Mouse (Mus musculus): ENCODE measurements around the gene Fdx1.

Gene Fdx1

DNA sequence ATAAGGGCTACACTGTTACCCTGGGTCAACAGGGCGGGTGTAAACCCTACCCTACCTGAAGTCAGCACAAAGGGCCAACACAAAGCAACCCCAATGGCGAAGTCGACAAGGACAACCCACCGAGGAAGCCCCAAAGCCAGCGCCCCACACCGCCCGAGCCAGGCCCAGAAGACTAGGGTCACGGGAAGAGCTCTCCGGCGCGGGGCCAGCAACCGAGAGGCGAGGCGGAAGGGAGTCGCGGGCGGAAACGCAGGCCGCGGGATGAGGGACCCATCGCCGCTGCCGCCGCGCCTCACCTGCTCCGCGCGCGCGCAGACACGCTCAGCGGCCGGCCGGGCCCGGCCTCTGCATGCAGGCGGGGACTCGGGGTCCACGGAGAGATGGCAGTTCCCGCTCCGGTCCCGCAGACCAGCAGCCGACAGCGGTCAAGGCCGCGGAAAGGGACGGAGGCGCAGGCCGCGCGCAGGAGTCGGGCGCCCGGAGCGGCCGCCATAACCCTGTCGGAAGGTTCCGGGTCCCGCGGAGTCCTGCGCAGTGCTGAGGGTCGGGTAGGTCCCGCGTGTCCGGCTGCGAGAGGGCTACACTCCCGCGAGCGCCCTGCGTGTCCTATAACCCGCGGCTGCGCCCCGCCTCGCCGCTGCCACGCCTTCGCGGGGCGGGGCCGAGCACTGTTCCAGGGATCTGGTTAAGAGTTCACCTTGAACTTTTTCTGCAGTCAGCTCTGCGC is at the start of gene Fdx1:
Fdx1 (minus strand) TSS at position 582 of the 727 bp plus-strand sequence.
- peak; percentile 82 to 84 for DNase-seq

DNA sequence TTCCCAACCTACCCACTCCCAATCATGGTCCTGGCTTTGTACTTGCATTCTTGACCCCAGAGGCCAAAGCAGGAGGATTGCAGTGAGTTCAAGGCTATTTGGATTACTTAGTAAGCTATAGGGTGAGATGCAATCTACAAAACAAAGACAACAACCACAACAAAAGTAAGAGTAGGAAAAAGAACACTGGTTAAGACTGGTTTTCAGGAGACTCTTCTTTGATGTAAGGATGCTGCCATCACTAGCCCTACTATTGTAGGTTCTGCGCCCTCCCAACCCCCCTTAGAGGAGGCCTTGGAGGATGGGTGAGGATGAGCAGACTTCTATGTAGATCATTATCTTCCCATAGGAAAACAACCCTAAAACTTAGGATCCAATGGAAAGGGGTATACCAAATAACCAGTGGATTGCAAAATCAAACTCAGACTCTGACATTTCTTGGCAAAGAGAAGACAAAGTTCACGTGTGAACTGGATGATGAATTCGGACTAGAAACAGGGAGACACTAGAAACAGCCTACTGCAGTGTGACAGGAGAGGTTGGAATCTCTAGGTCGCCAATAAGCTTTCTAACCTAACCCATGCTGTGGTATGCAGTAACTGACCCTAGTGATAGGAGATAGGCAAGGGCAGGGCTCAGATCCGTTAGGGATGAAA is 49.6 kb upstream of the Fdx1 start:
- no peak for DNase-seq

DNA sequence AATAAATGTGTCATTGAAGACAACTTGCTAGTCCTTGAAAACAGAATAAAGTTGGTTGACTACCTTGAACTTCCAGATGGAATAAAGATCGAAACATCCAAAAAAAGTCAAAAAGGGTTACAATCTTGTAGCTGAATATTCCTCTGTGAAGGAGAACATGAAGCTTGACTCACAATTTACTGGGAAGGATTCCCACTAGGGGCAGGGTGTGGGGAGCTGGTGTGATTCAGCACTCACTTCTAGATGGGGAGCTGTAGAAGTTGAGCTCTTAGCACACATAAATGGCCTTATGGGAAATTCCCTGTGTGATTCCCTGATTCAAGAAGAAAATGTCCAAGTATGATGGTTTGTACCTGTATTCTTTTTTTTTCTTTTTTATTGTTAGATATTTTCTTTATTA is 49.0 kb upstream of the Fdx1 start:
- DNase-seq = no peak

DNA sequence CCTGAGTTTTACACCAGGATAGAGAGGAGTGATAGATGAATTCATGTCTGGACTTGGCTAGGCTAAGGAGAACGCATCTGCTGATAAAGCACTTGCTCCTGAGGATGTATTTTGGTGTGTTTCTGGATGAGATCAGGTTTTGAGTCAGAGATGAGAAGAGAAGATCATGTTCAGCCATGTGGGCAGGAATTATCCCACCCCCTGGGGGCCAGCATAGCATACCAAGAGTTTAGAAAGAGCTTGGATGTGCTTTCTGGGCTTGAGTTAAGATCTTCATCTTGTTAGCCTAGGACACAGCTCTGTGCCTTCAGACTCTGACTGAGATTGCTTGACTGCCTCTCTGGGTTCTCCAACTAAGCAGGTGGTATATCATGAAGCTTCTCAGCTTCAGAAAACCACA is 45.2 kb upstream of the Fdx1 start:
- no peak for DNase-seq

DNA sequence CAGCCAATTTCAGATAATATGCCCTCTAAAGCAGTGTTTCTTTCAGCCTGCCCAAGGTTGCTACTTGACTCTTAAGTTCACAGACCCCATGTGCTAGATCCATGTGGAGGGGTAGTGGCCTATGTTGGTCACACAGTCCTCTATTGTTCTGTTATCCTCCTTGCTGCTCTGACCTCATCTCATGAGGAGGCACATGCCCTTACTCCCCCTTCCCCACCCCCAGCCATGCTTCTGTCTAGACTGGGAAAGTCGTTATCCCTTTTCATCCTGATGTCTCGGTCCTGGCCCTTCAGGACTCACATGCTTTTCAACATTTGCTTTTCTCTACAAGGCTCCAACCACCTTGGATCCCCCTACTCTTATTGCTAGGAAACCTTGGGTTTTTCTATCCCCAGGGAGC is 44.0 kb upstream of the Fdx1 start:
- DNase-seq = no peak

DNA sequence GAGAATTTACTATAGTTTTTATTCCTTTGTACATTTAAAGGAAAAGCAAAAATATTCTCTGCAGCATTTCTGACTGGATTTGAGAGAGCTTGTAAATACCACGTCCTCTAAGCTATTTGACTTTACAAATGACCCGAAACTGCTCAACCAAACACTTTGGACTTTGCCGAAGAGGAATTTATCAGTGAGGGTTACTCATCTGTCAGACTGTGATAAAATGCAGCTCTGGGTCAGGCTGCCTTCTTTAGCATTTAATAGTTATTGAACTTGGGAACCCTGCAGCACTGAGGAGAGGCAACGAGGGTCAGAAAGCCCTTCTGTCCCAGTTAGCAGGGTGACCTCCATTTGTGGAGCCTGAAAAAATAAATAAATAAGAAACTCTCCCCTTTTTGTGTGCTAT is 40.1 kb upstream of the Fdx1 start:
- DNase-seq = no peak

DNA sequence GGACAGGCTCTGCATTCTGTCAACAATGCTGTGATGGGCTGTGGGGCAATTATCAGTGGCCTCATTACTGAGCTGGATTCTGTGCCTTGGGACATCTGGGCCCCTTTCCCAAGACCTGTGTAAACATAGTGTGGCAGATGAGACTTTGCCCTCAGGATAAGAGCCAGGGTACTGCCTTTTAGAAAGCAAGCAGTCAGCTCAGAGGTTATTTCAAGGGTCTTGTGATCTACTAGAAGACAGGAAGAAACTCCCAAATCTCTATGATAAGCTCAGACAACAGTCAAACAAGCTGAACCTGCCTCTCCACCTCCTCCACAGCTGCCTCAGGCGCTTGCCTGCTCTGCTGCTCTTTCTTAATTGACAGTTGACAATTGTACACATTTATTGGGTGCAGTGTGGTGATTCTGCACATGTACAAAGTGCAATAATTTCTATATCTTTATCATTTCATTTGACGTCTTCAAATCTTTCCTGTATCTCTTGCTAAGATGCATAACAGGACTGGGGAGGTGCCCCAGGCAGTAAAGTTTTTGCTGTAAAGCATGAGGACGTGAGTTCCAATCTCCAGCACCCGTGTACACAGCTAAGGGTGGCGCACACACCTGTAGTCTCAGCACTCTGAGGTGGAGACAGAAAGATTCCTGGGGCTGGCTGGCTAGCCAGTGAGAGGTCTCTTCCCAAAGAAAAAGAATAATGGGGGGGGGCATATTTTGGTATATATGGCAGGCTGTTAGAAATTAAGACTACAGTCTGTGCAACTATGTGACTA is 32.2 kb upstream of the Fdx1 start:
- DNase-seq = no peak

DNA sequence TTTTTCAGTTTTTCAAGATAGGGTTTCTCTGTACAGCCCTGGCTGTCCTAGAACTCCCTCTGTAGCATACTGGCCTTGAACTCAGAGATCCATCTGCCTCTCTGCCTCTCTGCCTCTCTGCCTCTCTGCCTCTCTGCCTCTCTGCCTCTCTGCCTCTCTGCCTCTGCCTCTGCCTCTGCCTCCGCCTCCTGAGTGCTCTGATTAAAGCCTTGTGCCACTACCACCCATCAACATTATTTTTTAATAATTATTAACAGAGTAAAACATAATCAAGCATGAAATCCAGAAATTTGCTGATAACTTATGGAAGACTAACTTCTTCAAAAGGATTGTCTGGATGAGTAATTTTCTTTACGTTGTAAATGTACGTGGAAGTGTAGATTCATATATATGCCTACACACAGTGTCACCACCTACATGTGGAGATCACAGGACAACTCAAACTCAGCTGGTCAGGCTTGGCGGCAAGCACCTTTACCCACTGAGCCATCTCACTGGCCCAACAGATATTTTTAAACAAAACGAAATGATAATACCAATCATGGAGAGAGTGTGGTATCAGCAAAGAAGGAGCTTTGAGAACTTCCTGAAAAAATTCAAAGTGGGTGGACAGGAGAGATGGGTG is 31.4 kb upstream of the Fdx1 start:
- DNase-seq = no peak

DNA sequence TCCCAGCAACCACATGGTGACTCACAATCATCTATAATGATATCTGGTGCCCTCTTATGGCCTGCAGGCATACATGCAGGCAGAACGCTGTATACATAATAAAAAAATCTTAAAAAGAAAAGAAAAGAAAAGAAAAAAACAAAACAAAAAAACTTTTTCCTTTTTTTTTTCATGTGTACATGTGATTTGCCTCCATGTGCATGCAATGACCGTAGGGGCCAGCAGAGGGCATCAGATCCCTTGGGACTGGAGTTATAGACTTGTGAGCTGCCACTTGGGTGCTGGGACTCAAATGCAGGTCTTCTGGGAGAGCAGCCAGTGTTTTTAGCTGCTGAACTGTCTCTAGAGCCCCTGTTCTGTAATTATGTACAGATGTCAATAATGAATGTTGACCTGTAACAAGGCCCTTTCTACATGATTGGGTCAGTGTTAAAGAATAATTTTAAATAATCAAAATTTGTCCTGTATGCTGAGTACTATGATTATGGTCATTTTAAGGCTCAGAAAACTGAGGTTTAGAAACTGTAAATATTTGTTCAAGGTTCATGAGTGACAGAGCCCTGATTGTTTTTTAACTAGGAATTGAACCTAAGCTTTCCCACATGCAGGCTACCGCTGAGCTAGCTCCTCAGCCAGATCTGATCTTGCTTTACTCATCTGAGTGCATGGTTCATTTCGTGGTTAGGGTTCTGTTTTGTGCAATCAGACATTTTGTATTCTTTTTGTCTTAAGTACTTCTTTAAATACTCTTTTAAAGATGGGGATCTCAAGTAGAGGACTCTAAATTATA is 30.3 kb upstream of the Fdx1 start:
- peak; percentile 31 to 35 for DNase-seq

DNA sequence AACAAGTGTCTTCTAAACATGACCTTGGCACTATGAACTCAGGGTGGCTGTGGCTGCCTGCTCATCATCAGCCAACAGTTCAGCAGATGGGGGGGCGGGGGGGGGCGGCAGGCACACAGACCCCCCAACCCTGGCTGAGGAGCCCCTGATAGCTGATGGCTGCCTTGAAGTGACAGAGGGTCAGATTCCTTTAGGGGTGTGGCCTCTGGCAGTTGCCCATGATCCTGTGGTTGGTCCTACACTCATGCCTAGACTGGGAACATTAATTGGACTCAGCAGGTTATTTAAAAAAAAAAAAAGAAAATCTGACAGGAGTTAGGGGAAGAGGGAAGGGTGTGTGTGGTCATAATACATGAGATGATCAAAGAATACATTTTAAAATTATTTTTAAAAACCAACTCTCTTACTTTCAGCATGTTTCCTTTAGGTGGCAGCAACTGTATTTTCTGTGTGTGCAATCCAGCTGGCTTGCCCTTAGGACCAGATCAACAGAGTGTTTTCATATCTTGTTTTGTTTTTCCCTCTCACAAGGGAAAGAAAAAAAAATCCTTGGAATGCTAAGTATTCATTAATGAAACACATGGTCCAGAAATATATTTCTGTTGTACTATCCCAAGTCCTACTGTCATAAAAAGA is 28.0 kb upstream of the Fdx1 start:
- DNase-seq = no peak

DNA sequence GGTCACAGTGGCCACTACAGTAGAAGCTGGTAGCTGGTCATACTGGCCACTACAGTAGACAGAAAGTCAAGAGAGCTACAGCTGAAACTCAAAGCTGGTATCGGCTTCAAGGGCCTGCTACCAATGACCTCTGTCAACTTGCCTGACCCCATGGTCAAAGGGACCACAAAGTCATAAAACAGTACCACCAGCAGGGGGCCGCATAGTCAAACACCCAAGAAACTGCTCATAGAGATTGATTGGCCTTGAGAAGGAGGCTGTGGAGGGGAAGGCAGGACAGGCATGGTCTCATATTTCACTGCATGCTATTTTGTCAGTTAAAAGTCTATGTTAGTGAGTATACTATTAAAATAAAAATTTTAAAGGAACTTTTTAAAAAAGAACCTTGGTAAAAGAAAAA is 27.5 kb upstream of the Fdx1 start:
- peak; percentile 20 to 37 for DNase-seq

DNA sequence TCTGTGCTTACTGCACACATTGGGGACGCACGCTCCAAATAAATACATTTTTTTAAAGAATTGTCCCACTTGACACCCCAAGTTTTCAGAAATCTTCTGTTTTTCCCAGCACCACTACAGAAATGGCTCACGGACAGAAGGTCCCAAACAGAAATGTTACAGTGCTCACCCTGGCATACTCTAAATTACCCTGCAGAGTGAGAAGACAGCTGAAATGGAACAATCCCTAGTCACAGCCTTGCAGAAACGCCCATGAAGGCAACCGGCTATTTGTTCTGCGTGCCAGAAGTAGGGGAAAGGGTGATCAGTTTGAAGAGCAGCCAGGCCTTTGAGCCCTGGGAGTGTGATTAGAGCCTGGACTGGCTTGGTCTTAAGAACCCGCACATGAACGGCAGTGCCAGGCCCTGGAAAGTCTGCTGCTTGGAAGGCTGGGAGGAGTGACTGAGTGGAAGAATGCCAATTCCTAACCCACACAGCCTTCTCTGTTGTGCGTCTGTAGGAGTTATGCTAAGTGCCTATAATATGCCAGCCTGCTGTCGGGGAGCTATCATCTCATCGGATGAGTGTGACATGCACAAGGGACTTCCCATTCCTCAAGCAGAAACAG is 22.2 kb upstream of the Fdx1 start:
- peak; percentile 54 to 65 for DNase-seq

DNA sequence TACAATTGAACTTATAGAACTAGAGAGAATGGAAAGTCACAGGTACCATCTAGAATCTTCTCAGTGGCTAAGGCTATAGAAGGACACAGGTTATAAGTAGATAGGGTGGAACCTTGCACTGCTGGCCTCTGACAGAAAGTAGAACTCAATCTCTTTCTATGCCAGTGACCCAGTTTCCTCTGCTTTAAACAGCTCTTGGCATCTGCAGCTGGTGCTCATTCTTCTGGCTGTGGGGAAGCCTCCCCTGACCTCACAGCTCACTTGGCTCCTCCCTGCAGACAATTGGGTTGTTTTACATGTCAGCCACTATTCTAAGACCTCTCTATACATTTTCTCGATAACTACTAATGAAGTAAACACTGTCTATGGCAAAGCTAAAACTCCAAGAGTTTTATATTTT is 17.8 kb upstream of the Fdx1 start:
- DNase-seq = no peak

DNA sequence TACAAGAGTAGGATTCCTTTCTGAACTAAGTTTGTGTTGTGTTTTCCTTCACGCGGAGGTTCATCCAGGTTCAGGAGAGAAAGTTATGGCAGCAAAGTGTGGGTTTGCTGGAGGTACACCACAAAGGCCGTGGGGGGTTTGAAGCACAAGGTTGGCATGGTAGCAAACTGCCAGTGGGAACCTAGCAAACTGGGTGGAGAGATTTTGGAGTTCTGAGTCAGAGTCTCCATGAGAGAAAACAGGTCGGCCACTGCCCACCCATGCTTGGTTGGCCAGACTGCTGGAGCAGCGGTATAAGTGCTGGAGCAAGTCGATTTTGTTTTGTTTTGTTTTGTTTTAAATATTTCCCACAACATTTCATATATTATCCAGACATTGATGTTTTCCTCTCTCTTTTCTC is 15.9 kb upstream of the Fdx1 start:
- DNase-seq = no peak

DNA sequence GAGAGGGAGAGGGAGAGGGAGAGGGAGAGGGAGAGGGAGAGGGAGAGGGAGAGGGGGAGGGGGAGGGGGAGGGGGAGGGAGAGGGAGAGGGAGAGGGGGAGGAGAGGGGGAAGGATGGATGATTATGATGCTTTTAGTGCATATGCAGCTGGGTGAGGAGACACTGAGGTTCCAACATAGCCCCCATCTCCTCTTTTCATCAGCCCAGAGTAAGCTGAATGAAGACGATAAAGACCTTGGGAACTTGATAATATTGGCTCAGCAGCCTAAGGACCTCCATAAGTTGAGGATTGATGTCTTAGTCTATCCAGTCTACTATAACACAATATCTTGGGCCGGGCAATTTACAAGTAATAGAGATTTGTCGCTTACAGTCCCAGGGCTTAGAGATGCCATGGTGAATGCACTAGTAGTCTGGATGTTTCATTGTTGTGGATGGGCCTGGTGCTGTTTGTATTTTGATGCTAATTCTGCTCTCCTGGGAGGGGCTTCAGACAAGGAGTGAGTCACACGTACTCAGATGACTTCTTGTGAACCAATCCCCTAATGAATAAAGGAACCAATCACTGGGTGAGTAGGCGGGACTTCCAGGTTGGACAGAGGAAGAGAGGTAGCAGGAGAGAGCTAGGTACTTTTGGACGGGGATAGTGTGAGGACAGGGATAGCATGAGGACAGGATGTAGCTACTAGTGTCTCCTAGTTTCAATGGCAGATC is 15.3 kb upstream of the Fdx1 start:
- no peak for DNase-seq

DNA sequence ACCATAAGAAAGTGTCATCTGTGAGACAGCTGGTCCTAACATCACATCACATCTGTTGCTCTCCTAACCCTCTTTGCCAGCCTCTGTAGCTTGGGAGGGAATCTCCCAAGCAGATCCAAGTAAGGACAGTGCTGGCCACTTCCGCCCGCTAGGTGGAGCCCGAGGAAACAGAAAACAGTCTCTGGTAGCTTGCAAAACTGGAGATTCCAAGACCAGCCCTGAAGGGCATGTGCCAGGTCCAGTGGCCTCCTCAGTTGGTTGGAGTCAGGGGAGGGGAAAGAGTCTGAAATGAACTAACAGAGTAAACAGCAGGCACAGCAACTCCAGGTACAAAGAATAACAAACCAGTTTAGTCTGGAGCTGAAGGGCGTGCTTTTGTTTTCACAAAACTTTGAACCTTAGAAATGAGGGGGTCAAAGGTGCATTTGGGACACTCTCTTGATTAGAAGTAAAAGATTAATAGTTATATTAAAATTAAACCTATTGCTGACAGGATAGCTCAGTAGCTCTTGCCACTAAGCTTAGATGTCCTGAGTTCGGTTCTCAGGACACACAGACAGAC is 14.2 kb upstream of the Fdx1 start:
- DNase-seq = peak; percentile 91

DNA sequence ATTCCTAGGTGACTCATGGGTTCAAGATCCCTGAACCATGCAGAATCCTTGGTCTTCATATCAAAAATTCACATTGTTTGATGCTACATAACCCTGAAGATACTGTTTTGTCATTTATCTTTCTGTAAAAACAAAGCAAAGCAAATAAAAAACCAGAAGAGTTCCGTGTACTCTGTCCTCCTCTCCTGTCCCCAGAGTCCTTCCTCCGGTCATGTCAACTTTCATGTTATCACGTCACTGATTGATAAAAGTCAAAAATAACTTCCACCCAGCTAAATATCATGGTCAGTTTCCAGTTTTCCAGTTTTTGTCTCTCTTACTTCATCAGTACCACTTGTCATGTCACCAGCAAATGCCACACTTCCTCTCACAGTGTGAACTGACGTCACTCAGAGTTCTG is 11.5 kb upstream of the Fdx1 start:
- DNase-seq = no peak

DNA sequence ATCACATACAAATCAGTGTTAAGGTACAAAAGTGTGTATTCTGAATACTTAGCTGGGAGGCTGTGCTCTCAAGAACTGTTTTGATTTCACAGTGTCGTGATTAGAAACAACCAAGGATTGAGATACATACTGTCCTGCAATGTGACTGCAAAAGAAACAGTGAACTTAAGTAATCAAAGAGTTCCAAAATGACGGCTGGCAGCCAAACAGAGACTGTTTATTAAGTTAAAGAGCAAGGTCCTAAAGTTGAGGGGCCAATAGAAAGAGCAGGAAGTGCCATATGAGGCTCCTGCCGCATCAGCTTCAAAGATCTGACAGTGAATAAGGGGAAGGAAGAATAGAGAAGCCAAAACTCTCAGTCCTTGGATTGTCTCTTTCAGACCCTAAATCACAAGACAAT is 10.5 kb upstream of the Fdx1 start:
- no peak for DNase-seq

DNA sequence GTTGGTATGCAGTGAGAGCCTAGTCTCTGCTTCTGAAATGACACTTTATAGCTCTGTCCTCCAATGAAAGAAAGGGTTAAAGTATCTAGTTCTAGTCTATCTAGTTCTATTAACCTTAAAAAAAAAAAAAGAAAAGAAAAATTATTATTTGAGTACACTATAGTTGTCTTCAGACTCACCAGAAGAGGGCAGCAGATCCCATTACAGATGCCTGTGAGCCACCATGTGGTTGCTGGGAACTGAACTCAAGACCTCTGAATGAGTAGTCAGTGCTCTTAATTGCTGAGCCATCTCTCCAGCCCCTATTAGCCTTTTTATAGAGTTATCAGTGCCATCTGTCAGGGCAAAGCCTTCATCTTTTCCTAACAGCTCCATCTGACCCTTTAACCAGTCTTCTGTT is 3.0 kb upstream of the Fdx1 start:
- no peak for DNase-seq

DNA sequence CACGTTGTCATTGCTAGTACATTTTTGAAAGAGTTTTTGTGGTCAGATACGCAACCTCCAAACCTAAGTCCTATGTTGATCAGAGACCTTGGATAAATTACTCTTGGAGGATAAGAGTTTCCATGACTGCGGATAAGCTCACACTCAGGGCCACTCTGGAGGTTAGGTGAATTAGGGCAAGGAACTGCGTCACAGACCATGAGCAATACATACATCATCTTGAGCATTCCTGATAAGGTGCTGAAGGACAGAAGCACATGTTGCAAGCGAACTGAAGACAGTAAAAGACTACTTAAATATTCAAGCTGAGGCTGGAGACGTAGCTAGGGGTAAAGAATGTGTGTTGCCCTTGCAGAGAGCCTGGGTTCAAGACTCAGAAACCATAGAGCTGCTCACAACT is 754 bp upstream of the Fdx1 start:
- DNase-seq = no peak

All from cerebellum, postnatal 10 days (tissue).